Mouse (Mus musculus): ENCODE data around the gene Cd53.

DNA sequence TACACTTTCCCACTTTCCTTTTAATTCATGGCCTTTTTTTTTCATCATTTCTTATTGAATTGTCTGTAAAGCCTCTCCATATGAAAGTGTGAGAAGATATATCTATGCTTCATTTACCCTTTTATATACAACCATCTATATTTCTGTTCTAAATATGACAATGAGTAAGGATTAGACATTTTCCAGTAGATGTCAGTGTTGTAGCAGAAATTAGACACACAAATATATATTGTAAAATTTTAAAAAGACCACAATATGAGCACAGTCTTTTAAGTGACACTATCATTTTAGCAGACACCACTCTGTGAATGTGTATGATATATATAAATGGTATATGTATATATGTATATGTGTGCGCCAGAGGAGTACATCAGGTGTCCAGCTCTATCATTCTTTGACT is 18.1 kb downstream of the Cd53 start:
- TF ChIP-seq CTCF (IDR thresholded peaks at IDR 0.05; ENCODE audit: insufficient read depth, low read depth, low read length) (no peak), POLR2A (IDR thresholded peaks at IDR 0.05; ENCODE audit: insufficient read depth, low read depth, low read length) (no peak)
